Mouse (Mus musculus): Measurements from ENCODE around the gene Trim27. TPM values are rescaled to one million over a fixed set of nuclear protein-coding genes. Genes with fewer than 3 reads are reported as not detected.

The Trim27 gene
- polyA plus RNA-seq (2017; shearing (Covaris generic)): 142 TPM

DNA sequence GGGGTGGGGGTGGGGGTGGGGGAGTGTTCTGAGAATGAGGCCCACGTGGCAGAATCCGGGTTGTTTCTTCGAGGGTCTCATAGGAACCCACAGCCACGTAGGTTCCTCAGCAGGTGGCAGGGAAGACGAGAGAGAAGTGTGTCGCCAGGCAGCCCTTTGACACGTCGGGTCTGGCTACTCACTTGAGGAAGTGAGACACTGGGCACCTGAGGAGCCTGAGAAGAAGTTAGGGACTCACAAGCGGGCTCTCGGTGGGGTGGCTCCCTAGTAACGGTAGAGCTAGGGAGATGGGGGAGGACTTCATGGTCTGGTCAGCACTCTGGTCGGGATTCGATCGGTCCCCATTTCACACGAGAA, at the start of gene Trim27:
Trim27 (plus strand) TSS at position 79 of the 357 bp plus-strand sequence.

GRCm38 (mm10) chr13:21145767-21146166, 33.5 kb upstream of the Trim27 start, which contains the start of gene Olfr1368:
Olfr1368 (minus strand) TSS chr13:21145867.

Other genes with a start within 250 kb of the Trim27 start
- not detected for gene Olfr1370, start 104.5 kb upstream of the Trim27 start, polyA plus RNA-seq (2017; shearing (Covaris generic))
- not detected for gene Olfr1369-ps1, start 68.0 kb upstream of the Trim27 start, polyA plus RNA-seq (2017; shearing (Covaris generic))
- not detected for gene Olfr263, start 49.8 kb upstream of the Trim27 start, polyA plus RNA-seq (2017; shearing (Covaris generic))
- gene Olfr1368, start 33.6 kb upstream of the Trim27 start, polyA plus RNA-seq (2017; shearing (Covaris generic)): not detected
- 0.21 TPM for gene Gpx5, start 113.3 kb downstream of the Trim27 start, polyA plus RNA-seq (2017; shearing (Covaris generic))
- not detected for gene Gpx6, start 132.7 kb downstream of the Trim27 start, polyA plus RNA-seq (2017; shearing (Covaris generic))
- not detected for gene Olfr1367, start 167.5 kb downstream of the Trim27 start, polyA plus RNA-seq (2017; shearing (Covaris generic))
- 3.2 TPM for gene Zscan12, start 183.4 kb downstream of the Trim27 start, polyA plus RNA-seq (2017; shearing (Covaris generic))
- 33.9 TPM for gene Zkscan3, start 223.3 kb downstream of the Trim27 start, polyA plus RNA-seq (2017; shearing (Covaris generic))

All from naive thymus-derived CD4-positive, alpha-beta T cell, adult 5 months (primary cell).